Mouse (Mus musculus) mouse embryonic stem cell (cell line): ENCODE results near the gene Atp6v0e2.

ENCODE experiments used
- in situ Hi-C, 2 experiments: fragments of 300-500 bp; cut with MboI; formaldehyde crosslinking; loops; 1 replicate in 1 of 2; 3 replicates in 1 of 2; pipeline ENCODE4 v1.14.3; 2019 to 2020; ENCODE audit warnings: low sequenced_read_pairs in 2 of 2, low pct_unique_long_range_greater_than_20kb in 1 of 2, mixed read lengths in 1 of 2; ENCODE audit not compliant: unreplicated experiment in 1 of 2

The Atp6v0e2 gene

GRCm38 (mm10) chr6:48536091-48536490 lies 1.3 kb upstream of the Atp6v0e2 start:
- in situ Hi-C loops, result no loop called here

DNA sequence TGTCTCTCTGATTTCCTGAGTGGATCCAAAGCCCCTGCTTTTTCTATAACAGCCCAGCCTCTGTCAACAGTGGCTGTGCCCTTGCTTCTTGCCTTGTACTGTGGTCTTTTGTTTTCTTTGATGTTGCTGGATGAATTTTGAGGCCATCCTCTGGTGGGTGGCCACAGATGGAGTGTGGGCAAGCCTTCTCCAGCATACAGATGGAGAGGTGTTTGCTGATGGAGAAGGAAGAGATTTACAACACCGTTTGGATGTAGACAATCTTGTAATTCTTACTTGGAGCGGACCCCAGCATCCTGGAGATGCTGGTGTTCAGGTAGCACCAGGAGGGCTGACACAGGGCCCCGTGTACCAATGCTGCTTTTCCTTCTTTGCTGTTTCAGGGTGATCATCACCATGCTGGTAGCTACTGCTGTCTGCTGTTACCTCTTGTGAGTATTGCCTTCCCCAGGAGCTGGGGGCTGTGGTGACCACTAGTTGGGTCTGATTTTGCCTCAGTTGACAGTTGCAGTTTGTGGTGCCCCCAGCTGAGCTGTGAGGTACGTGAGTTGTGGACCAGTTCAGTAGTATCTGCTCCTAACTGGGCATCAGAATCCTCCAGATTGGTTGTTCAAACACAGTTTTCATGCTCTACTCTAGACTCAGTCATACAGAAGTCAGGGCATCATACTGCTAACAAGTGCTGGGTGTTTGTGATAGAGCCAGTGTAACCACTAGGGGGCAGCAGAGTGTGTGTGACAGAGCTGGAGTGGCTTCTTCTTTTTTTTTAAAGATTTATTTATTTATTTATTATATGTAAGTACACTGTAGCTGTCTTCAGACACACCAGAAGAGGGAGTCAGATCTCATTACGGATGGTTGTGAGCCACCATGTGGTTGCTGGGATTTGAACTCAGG lies 1.7 kb downstream of the Atp6v0e2 start:
- in situ Hi-C loops, result no loop called here

- in situ Hi-C loops, result loop anchor here in 1 of 2 experiments (10.0 kb wide), 1 partner anchor 95 kb away; no protein-coding TSS in a partner anchor
Observed at GRCm38 (mm10) chr6:48539860-48540259, 2.4 kb downstream of the Atp6v0e2 start.

DNA sequence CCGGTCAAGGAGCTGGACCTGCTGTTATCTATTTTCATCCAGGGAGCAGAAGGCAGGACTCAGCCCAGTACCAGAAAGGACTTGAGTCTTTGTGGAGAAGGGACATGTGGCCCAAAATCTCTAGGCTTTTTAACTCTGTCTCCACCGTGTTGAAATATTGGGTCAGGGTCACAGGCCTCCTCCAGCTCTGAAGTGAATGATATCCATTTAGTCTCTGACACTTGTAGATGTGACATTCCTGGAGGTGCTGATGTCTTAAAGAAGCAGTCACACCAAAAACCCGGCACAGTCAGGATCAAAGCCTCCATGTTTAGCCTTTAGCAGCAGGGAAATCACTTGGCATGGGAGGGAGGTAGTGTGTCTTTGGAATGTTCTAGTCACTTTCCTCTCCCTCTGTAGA lies 3.3 kb downstream of the Atp6v0e2 start:
- in situ Hi-C loops, result loop anchor here in 1 of 2 experiments (10.0 kb wide), 1 partner anchor 94 kb away; no protein-coding TSS in a partner anchor

DNA sequence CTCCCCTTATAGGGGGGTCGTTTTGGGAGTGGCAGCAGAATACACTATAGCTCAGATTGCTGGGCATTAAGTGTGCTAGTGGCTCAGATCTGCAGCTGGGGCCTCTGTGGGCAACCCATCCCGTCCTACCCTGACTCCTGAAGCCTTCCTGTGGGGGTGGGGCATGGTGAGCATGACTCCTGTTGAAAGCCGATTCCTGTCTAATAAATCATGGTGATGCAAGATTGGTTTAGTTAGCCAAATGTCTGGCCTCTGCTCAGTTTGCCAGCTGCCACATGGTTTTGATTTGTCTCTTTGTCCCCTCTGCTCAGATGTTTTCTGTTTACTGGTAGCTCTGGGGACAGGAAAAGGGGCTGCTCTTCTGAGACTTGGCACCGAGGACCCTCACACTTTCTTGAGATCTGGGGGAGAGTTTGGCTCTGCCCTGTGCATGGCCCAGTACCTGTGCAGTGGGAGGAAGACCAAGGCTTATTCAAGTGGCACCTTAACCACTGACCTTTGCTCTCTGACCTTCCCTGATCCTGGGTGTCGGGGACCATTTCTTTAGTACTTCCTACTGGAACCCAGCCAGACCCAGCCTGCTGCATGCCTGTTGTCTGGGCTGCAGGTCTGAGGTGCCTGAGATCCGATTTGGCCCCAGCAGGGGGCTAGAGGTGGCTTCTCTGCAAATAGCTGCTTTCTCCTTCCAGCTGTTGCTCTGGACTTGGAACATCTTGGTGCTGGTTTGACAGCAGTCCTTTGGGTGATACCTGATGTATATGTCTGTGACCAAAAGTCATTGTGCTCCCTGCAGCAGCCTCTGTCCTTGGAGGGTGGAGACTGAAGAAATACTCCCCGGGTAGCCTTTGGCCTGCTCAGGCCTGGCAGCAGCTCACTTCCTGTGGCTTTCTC lies 4.4 kb downstream of the Atp6v0e2 start:
- in situ Hi-C loops, result loop anchor here in 1 of 2 experiments (10.0 kb wide), 1 partner anchor 93 kb away; no protein-coding TSS in a partner anchor

- in situ Hi-C loops, result loop anchor here in 1 of 2 experiments (10.0 kb wide), 1 partner anchor 92 kb away; no protein-coding TSS in a partner anchor
Observed at GRCm38 (mm10) chr6:48542631-48543030, 5.2 kb downstream of the Atp6v0e2 start.

DNA sequence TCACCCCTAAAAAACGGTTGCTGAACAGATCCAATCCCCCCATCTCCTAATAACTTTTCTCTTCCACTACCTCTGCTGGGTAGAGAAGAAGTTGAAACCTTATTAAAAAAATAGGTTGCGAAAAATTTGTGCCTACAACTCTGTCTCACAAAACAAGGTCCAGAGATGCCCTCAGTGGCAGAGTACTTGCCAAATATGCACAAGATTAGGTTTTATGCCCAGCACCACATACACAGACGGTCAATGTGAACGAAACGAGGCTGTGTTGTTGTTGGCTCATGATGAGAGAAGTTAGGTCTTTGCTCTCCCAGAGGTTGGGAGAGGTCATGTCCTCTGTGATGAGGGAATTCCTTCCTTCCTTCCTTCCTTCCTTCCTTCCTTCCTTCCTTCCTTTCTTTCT lies 7.8 kb downstream of the Atp6v0e2 start:
- in situ Hi-C loops, result loop anchor here in 1 of 2 experiments (10.0 kb wide), 1 partner anchor 90 kb away; no protein-coding TSS in a partner anchor

DNA sequence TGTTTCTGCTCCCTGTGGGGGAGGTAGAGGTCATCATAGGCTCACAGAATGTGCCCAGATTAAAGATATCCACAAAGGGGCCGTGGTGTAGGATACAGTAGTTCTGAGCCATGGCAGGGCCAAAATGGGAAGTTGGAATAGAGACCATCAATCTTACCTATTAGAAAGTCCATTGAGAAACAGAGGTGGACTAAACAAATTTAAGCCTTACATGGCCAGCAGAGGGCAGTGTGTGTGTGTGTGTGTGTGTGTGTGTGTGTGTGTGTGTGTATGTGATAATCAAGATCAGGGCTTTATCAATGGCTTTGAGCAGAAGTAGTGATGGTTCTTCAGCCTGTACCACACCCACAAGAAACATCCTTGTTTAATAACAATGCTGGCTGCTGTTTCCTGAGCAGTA lies 8.9 kb downstream of the Atp6v0e2 start:
- in situ Hi-C loops, result loop anchor here in 1 of 2 experiments (10.0 kb wide), 1 partner anchor 89 kb away; no protein-coding TSS in a partner anchor

DNA sequence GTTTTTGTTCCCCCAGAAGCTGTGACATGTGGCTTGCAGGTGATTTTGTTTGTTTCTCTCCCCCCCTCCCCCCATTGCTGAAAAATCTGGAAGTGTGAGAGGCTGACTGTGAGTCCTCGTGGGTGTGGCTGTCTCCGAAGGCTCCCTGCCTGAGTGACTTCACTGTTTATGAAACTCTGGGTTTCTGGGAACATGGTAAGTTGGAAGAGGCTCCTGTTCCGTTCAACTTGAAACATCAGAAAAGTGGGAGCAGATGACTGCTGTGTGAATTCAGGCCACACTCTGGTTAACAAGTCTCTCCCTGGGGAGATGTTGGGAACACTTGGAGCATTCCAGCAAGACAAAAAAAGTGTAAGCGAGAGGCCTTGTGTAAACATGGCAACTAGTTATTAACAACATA lies 9.4 kb downstream of the Atp6v0e2 start:
- in situ Hi-C loops, result loop anchor here in 1 of 2 experiments (10.0 kb wide), 1 partner anchor 88 kb away; no protein-coding TSS in a partner anchor

DNA sequence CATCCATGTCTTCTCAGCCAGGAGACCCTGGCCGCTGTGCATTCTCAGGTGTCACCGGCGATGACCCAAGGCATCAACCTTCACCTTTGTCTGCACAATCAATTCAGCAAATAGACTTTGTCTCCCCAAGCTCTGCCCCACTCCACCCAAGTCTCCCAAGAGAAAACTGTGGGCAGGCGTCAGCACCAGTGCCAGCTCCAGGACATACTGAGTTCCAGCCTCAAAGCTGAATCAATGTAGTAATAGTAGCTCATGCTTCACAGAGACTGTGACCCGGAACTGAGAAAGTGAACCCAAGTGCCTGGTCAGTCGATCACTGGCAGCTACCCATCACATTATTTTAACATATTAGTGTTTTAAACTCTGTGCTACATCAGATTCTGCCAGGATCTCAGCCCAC lies 10.9 kb downstream of the Atp6v0e2 start:
- in situ Hi-C loops, result loop anchor here in 1 of 2 experiments (10.0 kb wide), 1 partner anchor 86 kb away; no protein-coding TSS in a partner anchor

DNA sequence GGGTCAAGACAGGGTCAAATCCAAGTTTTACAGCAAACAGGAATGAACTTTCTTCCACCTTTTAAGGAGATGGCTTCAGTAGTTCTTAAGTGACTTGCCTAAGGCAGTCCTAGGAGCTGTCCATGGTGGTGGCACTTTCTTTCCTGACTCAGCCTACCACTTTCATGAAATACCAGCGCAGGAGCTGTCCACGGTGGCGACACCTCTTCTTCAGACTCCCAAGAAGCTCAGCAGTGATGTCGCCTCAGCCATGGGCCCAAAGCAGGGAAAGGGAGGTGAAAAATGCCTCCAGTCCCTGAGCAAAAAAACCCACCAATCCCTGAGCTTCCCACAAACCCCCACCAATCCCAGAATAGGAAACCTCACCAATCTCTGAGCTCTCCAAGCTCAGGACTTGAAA lies 15.5 kb downstream of the Atp6v0e2 start:
- in situ Hi-C loops, result no loop called here

DNA sequence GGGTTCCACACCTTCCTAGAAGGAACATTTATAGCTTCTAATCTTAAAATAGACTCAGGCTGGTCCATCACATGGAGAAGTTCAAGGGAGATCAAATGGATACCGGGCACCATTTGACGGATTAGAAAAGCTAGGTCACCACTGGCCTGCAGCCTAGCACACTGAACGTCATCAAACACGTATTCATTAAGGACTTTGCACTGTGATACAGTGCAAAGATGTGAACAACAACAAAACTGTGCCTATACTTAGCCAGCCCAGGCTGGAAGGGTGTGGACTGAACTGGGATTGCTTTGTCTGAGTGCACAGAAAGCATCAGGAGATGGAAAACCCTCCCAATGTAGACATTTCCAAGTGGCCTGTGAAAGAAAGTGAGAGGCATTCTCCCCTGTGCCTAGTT lies 16.4 kb downstream of the Atp6v0e2 start:
- in situ Hi-C loops, result no loop called here

GRCm38 (mm10) chr6:48554280-48555103 lies 17.1 kb downstream of the Atp6v0e2 start, which contains the start of gene Lrrc61:
Gene Lrrc61, plus strand, starts transcription at chr6:48554796.
- in situ Hi-C loops, result no loop called here

DNA sequence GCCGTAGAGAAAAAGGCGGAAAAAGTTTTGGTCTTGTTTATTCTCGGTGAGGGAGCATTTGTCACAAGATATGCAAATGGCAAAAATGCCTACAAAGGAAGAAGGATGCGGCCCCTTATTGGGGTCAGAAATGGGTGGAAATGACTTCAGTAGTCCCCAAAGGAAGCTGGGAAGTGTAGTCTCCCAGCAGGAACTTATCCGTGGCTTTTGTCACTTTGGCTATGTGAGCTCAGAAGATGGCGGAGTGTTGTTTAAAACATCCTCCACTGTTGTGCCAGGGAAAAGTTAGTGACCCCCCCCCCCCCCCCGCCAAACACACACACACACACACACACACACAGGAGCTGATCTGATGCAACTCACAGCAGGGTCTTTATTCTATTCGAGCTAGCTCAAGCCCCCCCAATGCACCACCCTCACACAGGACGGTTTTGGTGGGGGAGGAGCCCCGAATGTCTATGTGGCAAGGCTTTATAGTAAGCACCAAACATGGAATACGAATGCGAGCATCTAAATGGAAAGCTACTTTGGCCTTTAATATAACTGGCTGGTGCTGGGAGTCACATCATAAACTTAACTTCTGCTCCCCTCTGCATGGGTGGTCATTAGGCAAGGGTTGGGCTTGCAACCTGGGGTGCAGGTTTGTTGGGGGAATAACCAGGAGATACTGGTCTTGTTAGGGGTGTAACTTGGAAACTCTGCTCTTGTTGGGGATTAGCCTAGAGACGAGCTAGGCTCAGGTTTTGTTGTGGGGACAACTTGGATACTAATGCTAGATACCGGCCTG lies 17.9 kb downstream of the Atp6v0e2 start:
- in situ Hi-C loops, result no loop called here

DNA sequence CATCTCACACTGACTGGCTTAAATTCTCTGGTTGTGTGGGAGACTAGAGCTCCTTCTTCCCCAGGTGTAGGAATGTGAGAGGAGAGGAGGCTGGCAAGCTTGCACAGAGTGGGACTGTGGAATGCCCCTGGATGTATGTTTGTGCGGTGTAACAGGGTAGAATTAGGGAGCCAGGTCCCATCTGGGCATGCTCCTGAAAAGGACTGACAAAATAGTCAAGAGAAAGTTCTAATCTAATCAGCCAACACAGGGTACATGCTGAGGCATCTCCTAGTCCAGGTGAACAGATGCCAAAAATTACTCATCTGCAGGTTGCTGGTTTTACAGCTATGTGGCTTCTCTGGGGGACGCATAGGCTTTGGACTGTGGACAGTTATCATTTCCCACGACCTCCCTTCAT lies 18.5 kb downstream of the Atp6v0e2 start:
- in situ Hi-C loops, result no loop called here

- in situ Hi-C loops, result no loop called here
Observed at GRCm38 (mm10) chr6:48565693-48566310, 28.4 kb downstream of the Atp6v0e2 start.

GRCm38 (mm10) chr6:48566312-48566711 lies 28.9 kb downstream of the Atp6v0e2 start:
- in situ Hi-C loops, result no loop called here
